Mouse (Mus musculus): ENCODE data around the gene Bsn.

DNA sequence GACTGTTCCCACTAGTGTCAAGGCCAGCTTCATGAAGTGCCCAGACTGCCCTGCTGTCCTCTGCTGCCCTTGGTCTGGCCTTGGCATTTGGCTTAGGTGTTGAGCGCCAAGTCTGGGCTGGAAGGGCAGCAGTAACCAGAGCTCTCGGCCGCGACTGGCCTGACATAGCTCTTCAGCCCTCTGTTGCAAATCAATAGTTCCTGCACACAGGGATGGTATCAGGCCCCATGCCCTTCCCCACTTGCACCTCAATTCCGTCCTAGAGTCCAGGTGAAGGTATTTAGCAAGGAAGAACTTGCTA is 133.0 kb downstream of the Bsn start:
- no peak for TF ChIP-seq GATA1 (IDR thresholded peaks at IDR 0.05; ENCODE audit: borderline replicate concordance, low read length)
- no peak for TF ChIP-seq FLI1 (IDR thresholded peaks at IDR 0.05; ENCODE audit: low read length)
